Mouse (Mus musculus): Measurements from ENCODE around the gene Gria1. TPM values are rescaled to one million over a fixed set of nuclear protein-coding genes. Genes with fewer than 3 reads are reported as not detected.
A peak's percentile ranks its signal among the peaks of the same experiment; 100 is the strongest.

Gene Gria1
- total and polyA plus RNA-seq, 3 experiments: 0.14 to 0.29 (median 0.16) TPM

DNA sequence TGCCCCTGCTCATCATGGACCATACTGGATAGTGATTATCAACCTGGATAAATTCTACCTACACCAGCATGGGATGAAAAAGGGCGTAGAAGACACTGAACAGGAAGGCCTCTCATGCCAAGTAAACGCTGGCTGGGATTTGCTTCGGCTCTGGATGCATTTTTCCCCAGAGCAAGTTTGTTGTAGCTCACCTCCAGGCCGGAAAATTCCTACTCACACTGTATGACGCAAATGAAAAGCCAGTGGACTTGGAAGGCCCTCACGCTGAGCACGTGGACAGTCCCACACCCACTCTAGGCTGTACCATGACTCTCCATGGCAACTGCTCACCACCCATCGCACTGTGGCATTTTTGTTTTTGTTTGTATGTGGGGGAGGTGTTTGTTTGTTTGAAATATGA lies 28.1 kb downstream of the Gria1 start:
- H3K27ac ChIP-seq: no peak overlapping the region
- H3K27me3 ChIP-seq (ENCODE audit: control insufficient read depth, insufficient read depth, low read length): no peaks in the 10 kb centered on the region
- no peaks in the 10 kb centered on the region for H3K36me3 ChIP-seq (ENCODE audit: control insufficient read depth, insufficient read depth, low read length)
- 66% methylated on average over 8 of the region's 8 CpGs for WGBS
- H3K9ac ChIP-seq (ENCODE audit: low read depth, low read length): no peak overlapping the region
- H3K4me3 ChIP-seq: no peak overlapping the region
- DNase-seq: peak in 1 of 2 experiments; percentile 15
- H3K79me2 ChIP-seq (replicated peaks; ENCODE audit: control insufficient read depth, insufficient read depth, low read length): no peaks in the 10 kb centered on the region
- no peaks in the 10 kb centered on the region for H3K4me1 ChIP-seq (ENCODE audit: control insufficient read depth, insufficient read depth, low read length)
- TF ChIP-seq POLR2A (IDR thresholded peaks at IDR 0.05; ENCODE audit: insufficient read depth, low read depth, low read length) (no peak), CTCF (IDR thresholded peaks at IDR 0.05) (no peak)
- intact Hi-C loops (cut with DNase I): no loop called here

DNA sequence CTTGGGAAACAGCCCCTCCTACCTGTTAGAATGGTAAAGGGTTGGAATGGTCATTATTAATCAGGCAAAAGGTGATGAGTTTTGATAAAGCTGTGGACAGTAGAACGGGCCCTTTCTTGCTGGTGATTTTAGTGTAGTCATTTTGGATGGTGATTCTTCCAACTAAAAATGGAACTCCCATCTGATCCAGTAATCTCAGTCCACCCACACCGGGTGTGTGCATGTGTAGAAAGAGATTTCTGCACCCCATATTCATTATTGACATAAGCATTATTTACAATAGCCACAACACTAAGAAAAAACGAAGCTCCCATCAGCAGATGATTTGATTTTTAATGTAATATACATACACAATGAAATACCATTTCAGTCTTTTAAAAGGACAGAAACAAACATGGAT lies 30.9 kb downstream of the Gria1 start:
- WGBS: 76% methylated on average over 3 of the region's 3 CpGs
- Histone ChIP-seq H3K4me1 (ENCODE audit: control insufficient read depth, insufficient read depth, low read length) (no peaks in the 10 kb centered on the region), H3K4me3 (no peak overlapping the region), H3K27me3 (ENCODE audit: control insufficient read depth, insufficient read depth, low read length) (no peaks in the 10 kb centered on the region), H3K27ac (no peak overlapping the region), H3K36me3 (ENCODE audit: control insufficient read depth, insufficient read depth, low read length) (no peaks in the 10 kb centered on the region), H3K79me2 (replicated peaks; ENCODE audit: control insufficient read depth, insufficient read depth, low read length) (no peaks in the 10 kb centered on the region), H3K9ac (ENCODE audit: low read depth, low read length) (no peak overlapping the region)
- no peak for DNase-seq
- intact Hi-C loops (cut with DNase I): no loop called here
- TF ChIP-seq POLR2A (IDR thresholded peaks at IDR 0.05; ENCODE audit: insufficient read depth, low read depth, low read length): no peak
- no peak for TF ChIP-seq EP300 (IDR thresholded peaks at IDR 0.05; ENCODE audit: insufficient read depth, low read depth, low read length)
- no peak for TF ChIP-seq CTCF (IDR thresholded peaks at IDR 0.05)

GRCm38 (mm10) chr11:57044146-57044545 lies 33.0 kb downstream of the Gria1 start:
- DNase-seq: no peak
- 76% methylated on average over 5 of the region's 5 CpGs for WGBS
- no peak for TF ChIP-seq EP300 (IDR thresholded peaks at IDR 0.05; ENCODE audit: insufficient read depth, low read depth, low read length)
- no peak for TF ChIP-seq CTCF (IDR thresholded peaks at IDR 0.05)
- TF ChIP-seq POLR2A (IDR thresholded peaks at IDR 0.05; ENCODE audit: insufficient read depth, low read depth, low read length): no peak
- intact Hi-C loops (cut with DNase I): no loop called here
- no peaks in the 10 kb centered on the region for H3K36me3 ChIP-seq (ENCODE audit: control insufficient read depth, insufficient read depth, low read length)
- no peak overlapping the region for H3K9ac ChIP-seq (ENCODE audit: low read depth, low read length)
- H3K79me2 ChIP-seq (replicated peaks; ENCODE audit: control insufficient read depth, insufficient read depth, low read length): no peaks in the 10 kb centered on the region
- no peaks in the 10 kb centered on the region for H3K4me1 ChIP-seq (ENCODE audit: control insufficient read depth, insufficient read depth, low read length)
- no peak overlapping the region for H3K4me3 ChIP-seq
- no peak overlapping the region for H3K27ac ChIP-seq
- H3K27me3 ChIP-seq (ENCODE audit: control insufficient read depth, insufficient read depth, low read length): no peaks in the 10 kb centered on the region

GRCm38 (mm10) chr11:57051666-57052562 lies 40.7 kb downstream of the Gria1 start:
- Histone ChIP-seq H3K4me3 (no peak overlapping the region), H3K36me3 (ENCODE audit: control insufficient read depth, insufficient read depth, low read length) (no peaks in the 10 kb centered on the region), H3K27me3 (ENCODE audit: control insufficient read depth, insufficient read depth, low read length) (no peaks in the 10 kb centered on the region), H3K4me1 (ENCODE audit: control insufficient read depth, insufficient read depth, low read length) (peaks cover 1% of the 10 kb centered on the region), H3K27ac (no peak overlapping the region), H3K9ac (ENCODE audit: low read depth, low read length) (no peak overlapping the region), H3K79me2 (replicated peaks; ENCODE audit: control insufficient read depth, insufficient read depth, low read length) (no peaks in the 10 kb centered on the region)
- DNase-seq: peak; percentile 19 to 27
- intact Hi-C loops (cut with DNase I): no loop called here
- WGBS: 44% methylated on average over 6 of the region's 6 CpGs
- TF ChIP-seq EP300 (IDR thresholded peaks at IDR 0.05; ENCODE audit: insufficient read depth, low read depth, low read length) (no peak), CTCF (IDR thresholded peaks at IDR 0.05) (peak; percentile 61)

DNA sequence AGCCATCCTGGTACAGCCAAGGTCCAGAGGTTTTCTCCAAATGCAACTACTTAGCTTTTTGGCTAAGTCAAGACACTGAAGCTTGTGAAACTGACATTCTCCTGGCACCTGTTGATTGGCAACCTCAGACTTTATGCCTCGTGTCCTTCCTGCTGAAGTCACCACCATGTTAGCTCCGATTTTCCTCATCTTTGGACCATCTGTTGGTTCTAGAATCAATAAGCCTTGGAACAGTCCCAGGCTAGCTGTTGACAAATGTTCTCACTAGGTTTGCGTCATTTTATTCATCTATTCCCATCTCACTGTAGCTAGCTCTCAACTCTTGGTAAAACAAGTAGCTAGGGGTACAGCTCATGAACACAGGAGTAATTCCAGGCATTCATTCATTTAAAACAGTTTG lies 51.3 kb downstream of the Gria1 start:
- H3K9ac ChIP-seq (ENCODE audit: low read depth, low read length): no peak overlapping the region
- no peaks in the 10 kb centered on the region for H3K36me3 ChIP-seq (ENCODE audit: control insufficient read depth, insufficient read depth, low read length)
- no peak overlapping the region for H3K4me3 ChIP-seq
- TF ChIP-seq CTCF (IDR thresholded peaks at IDR 0.05): no peak
- no peak for TF ChIP-seq EP300 (IDR thresholded peaks at IDR 0.05; ENCODE audit: insufficient read depth, low read depth, low read length)
- no peak for TF ChIP-seq POLR2A (IDR thresholded peaks at IDR 0.05; ENCODE audit: insufficient read depth, low read depth, low read length)
- intact Hi-C loops (cut with DNase I): no loop called here
- DNase-seq: no peak
- no peaks in the 10 kb centered on the region for H3K79me2 ChIP-seq (replicated peaks; ENCODE audit: control insufficient read depth, insufficient read depth, low read length)
- WGBS: 71% methylated on average over 3 of the region's 3 CpGs
- no peaks in the 10 kb centered on the region for H3K4me1 ChIP-seq (ENCODE audit: control insufficient read depth, insufficient read depth, low read length)
- no peak overlapping the region for H3K27ac ChIP-seq
- H3K27me3 ChIP-seq (ENCODE audit: control insufficient read depth, insufficient read depth, low read length): no peaks in the 10 kb centered on the region

DNA sequence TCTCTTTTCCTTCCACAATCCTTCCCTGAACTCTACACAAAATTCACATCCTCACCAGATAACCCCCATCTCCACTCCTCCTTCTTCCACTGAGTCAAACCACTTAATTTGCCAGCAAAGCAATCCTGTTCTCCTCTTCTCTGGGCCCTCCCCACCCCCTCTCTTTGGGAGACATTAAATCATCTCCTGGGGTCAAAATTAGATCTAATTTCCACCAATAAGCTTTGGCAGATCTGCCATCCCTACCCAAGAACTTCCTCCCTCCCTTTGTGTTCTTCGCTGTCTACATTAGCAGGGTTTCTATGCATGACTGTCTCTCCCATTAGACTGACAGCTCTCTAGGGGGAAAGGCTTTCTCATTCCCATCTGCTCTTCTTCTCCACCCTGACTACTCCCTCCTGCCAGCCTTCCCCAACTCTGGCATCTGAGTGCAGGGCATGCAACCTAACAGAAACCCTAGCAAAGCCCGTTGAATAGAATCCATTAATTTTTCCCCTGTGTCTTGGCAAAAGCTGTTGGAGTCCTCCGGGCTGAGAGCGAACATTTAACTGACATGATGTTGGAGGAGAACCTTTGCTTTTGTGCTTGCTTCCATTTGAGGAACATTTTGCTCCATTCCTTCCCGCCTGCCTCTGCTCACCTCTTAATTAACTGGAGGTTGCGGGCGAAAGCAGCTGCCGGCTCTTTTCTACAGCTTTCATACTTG lies 59.2 kb downstream of the Gria1 start:
- Histone ChIP-seq H3K4me1 (ENCODE audit: control insufficient read depth, insufficient read depth, low read length) (no peaks in the 10 kb centered on the region), H3K27ac (no peak overlapping the region), H3K9ac (ENCODE audit: low read depth, low read length) (no peak overlapping the region), H3K27me3 (ENCODE audit: control insufficient read depth, insufficient read depth, low read length) (no peaks in the 10 kb centered on the region), H3K79me2 (replicated peaks; ENCODE audit: control insufficient read depth, insufficient read depth, low read length) (no peaks in the 10 kb centered on the region), H3K36me3 (ENCODE audit: control insufficient read depth, insufficient read depth, low read length) (no peaks in the 10 kb centered on the region), H3K4me3 (no peak overlapping the region)
- WGBS: 89% methylated on average over 8 of the region's 8 CpGs
- intact Hi-C loops (cut with DNase I): no loop called here
- no peak for DNase-seq
- TF ChIP-seq EP300 (IDR thresholded peaks at IDR 0.05; ENCODE audit: insufficient read depth, low read depth, low read length) (no peak), CTCF (IDR thresholded peaks at IDR 0.05) (no peak), POLR2A (IDR thresholded peaks at IDR 0.05; ENCODE audit: insufficient read depth, low read depth, low read length) (no peak)
